ENCODE assay signal across 22 mouse cellular contexts in genomic region chr13:81757058-81757660, GRCm38 (mm10). TPM values are rescaled to one million over a fixed set of nuclear protein-coding genes. Genes with fewer than 3 reads are reported as not detected.
DNase-seq lines count a peak whose midpoint lies in the region; ATAC-seq lines count a peak whose summit lies in the region.
"Had no signal": no experiment of that assay in that cellular context is flagged by ENCODE, and none has a peak within 500 bp of the region (broad histone marks: within the 10 kb centered on the region; RNA-seq: fewer than 3 reads in every experiment).

No protein-coding gene starts in this region.

- peak; percentile 49 for DNase-seq in adrenal gland, postnatal 10 days
- no peak for DNase-seq in adrenal gland, adult 8-10 months
- peak; percentile 16 to 25 for DNase-seq in heart, postnatal 10 days
- peak; percentile 37 for DNase-seq in ovary, adult 18-20 months (ENCODE audit: low spot score)
- DNase-seq in ovary, postnatal 10 days (ENCODE audit: low spot score): no peak
- DNase-seq: cerebellum, adult 2 months; cerebellum, postnatal 36 days; embryo, embryonic 11 days; gastrocnemius, postnatal 25 days; liver, postnatal 0 days had no signal

- intact Hi-C loops in heart, postnatal 10 days (cut with DNase I): no loop called here

- H3K27me3 ChIP-seq in heart, embryonic 11.5 days (ENCODE audit: control insufficient read depth, insufficient read depth, low read length): no peaks in the 10 kb centered on the region
- no peaks in the 10 kb centered on the region for H3K27me3 ChIP-seq in neural tube, embryonic 15.5 days (replicated peaks)
- H3K27me3 ChIP-seq: embryonic facial prominence, embryonic 13.5 days; forebrain, embryonic 12.5 days; kidney, embryonic 15.5 days; limb, embryonic 12.5 days had no signal

- H3K36me3 ChIP-seq in heart, embryonic 11.5 days (ENCODE audit: control insufficient read depth, insufficient read depth, low read length): no peaks in the 10 kb centered on the region
- no peaks in the 10 kb centered on the region for H3K36me3 ChIP-seq in neural tube, embryonic 15.5 days
- H3K36me3 ChIP-seq: embryonic facial prominence, embryonic 13.5 days; forebrain, embryonic 12.5 days; hindbrain, embryonic 10.5 days; kidney, embryonic 15.5 days; limb, embryonic 12.5 days had no signal

- no peak overlapping the region for H3K4me2 ChIP-seq in heart, embryonic 11.5 days
- no peak overlapping the region for H3K4me2 ChIP-seq in neural tube, embryonic 15.5 days
- H3K4me2 ChIP-seq: embryonic facial prominence, embryonic 13.5 days; forebrain, embryonic 12.5 days; kidney, embryonic 15.5 days; limb, embryonic 12.5 days; liver, embryonic 11.5 days; midbrain, embryonic 11.5 days had no signal

- H3K27ac ChIP-seq in heart, embryonic 11.5 days (ENCODE audit: low read depth, low read length): no peak overlapping the region
- H3K27ac ChIP-seq in neural tube, embryonic 15.5 days (replicated peaks): no peak overlapping the region
- H3K27ac ChIP-seq: embryonic facial prominence, embryonic 13.5 days; forebrain, embryonic 12.5 days; hindbrain, embryonic 10.5 days; hindbrain, postnatal 0 days; kidney, embryonic 15.5 days; limb, embryonic 12.5 days had no signal

- H3K4me1 ChIP-seq in heart, embryonic 11.5 days (ENCODE audit: control insufficient read depth, insufficient read depth, low read length): 0 out of 2 replicates have a peak, but pooled peaks cover 3% of the 10 kb centered on the region
- 0 out of 2 replicates have a peak, but pooled peaks cover 2% of the 10 kb centered on the region for H3K4me1 ChIP-seq in neural tube, embryonic 15.5 days
- H3K4me1 ChIP-seq: embryonic facial prominence, embryonic 13.5 days; forebrain, embryonic 12.5 days; hindbrain, embryonic 10.5 days; kidney, embryonic 15.5 days; limb, embryonic 12.5 days had no signal

- no peak overlapping the region for H3K9ac ChIP-seq in heart, embryonic 11.5 days (ENCODE audit: low read depth, low read length)
- H3K9ac ChIP-seq in neural tube, embryonic 15.5 days (replicated peaks): no peak overlapping the region
- H3K9ac ChIP-seq: embryonic facial prominence, embryonic 13.5 days; forebrain, embryonic 12.5 days; kidney, embryonic 15.5 days; limb, embryonic 12.5 days; liver, postnatal 0 days had no signal

- WGBS in heart, embryonic 11.5 days (ENCODE audit: insufficient replicate concordance): 64% methylated on average over 5 of the region's 5 CpGs
- 86% methylated on average over 5 of the region's 5 CpGs for WGBS in neural tube, embryonic 15.5 days

- no peaks in the 10 kb centered on the region for H3K9me3 ChIP-seq in heart, embryonic 11.5 days (replicated peaks; ENCODE audit: control insufficient read depth, low read length)
- no peaks in the 10 kb centered on the region for H3K9me3 ChIP-seq in neural tube, embryonic 15.5 days (replicated peaks)
- H3K9me3 ChIP-seq: embryonic facial prominence, embryonic 13.5 days; forebrain, embryonic 12.5 days; hindbrain, embryonic 10.5 days; kidney, embryonic 15.5 days; limb, embryonic 12.5 days had no signal

- H3K4me3 ChIP-seq in heart, embryonic 11.5 days (ENCODE audit: low read depth, low read length): no peak overlapping the region
- no peak overlapping the region for H3K4me3 ChIP-seq in neural tube, embryonic 15.5 days (replicated peaks)
- H3K4me3 ChIP-seq: embryonic facial prominence, embryonic 13.5 days; erythroblast, embryonic 14.5 days; forebrain, embryonic 12.5 days; hindbrain, embryonic 10.5 days; kidney, embryonic 15.5 days; limb, embryonic 12.5 days had no signal

- no peak for ATAC-seq in heart, embryonic 11.5 days (replicated peaks; ENCODE audit: insufficient number of reproducible peaks, low FRiP score, low TSS enrichment)
- no peak for ATAC-seq in neural tube, embryonic 15.5 days (ENCODE audit: low FRiP score)
- ATAC-seq: hindbrain, postnatal 0 days; intestine, embryonic 16.5 days; liver, postnatal 0 days had no signal

RNA-seq across cellular contexts. Expression of gene Cetn3, which starts 25.7 kb away (rescaled TPM):
- 100 to 1,000 TPM; 120 to 138 TPM for total RNA-seq in adrenal gland, postnatal 10 days (2021)
- 100 to 1,000 TPM; 103 to 142 (median 122) TPM for total RNA-seq in adrenal gland, adult 8-10 months (2022)
- 100 to 1,000 TPM in 1 of 2 experiments, 10 to 100 TPM in 1; 92.7 to 102 TPM for total RNA-seq in heart, postnatal 10 days (2021)
- polyA plus RNA-seq in heart, embryonic 11.5 days (2014; fragmentation: Nextera tagmentation; extraction: Ambion mirVana): 220 and 240 TPM in 2 replicates
- 212 and 218 TPM in 2 replicates for polyA plus RNA-seq in neural tube, embryonic 15.5 days (2015; fragmentation: Nextera tagmentation; extraction: Ambion mirVana)

RNA-seq across cellular contexts. Expression of gene Mblac2, which starts 46.0 kb away (rescaled TPM):
- 10 to 100 TPM in 1 of 2 experiments, 1 to 10 TPM in 1; 7.0 to 12.4 TPM for total RNA-seq in adrenal gland, postnatal 10 days (2021)
- 10 to 100 TPM; 12.2 to 19.5 (median 14.7) TPM for total RNA-seq in adrenal gland, adult 8-10 months (2022)
- total RNA-seq in heart, postnatal 10 days (2021): 1 to 10 TPM; 2.6 to 4.6 TPM
- polyA plus RNA-seq in heart, embryonic 11.5 days (2014; fragmentation: Nextera tagmentation; extraction: Ambion mirVana): 6.1 and 6.6 TPM in 2 replicates
- polyA plus RNA-seq in neural tube, embryonic 15.5 days (2015; fragmentation: Nextera tagmentation; extraction: Ambion mirVana): 64.8 and 65.6 TPM in 2 replicates
- polyA plus RNA-seq: erythroblast, embryonic 14.5 days had no signal

RNA-seq across cellular contexts. Expression of gene Polr3g, which starts 46.3 kb away (rescaled TPM):
- 1 to 10 TPM; 5.0 to 6.9 TPM for total RNA-seq in adrenal gland, postnatal 10 days (2021)
- 10 to 100 TPM in 1 of 4 experiments, 1 to 10 TPM in 3; 5.9 to 11.1 (median 8.4) TPM for total RNA-seq in adrenal gland, adult 8-10 months (2022)
- 1 to 10 TPM; 1.8 to 3.5 TPM for total RNA-seq in heart, postnatal 10 days (2021)
- 22.5 and 26.2 TPM in 2 replicates for polyA plus RNA-seq in heart, embryonic 11.5 days (2014; fragmentation: Nextera tagmentation; extraction: Ambion mirVana)
- polyA plus RNA-seq in neural tube, embryonic 15.5 days (2015; fragmentation: Nextera tagmentation; extraction: Ambion mirVana): 8.2 and 8.9 TPM in 2 replicates

Comparison
In these comparisons a context has a peak if more than half of its experiments do, and no peak if none do; other contexts are left out.
1. DNase-seq: peak in adrenal gland, postnatal 10 days (single experiment), heart, postnatal 10 days (2 of 2) and ovary, adult 18-20 months (single experiment); none in adrenal gland, adult 8-10 months (single experiment) and ovary, postnatal 10 days (single experiment).